Mouse (Mus musculus) testis, adult 2 months (tissue): ENCODE data around the gene Mlh3.

ENCODE experiments used
- CTCF ChIP-seq: fragments of 200-500 bp; IDR thresholded peaks from 2 replicates; pipeline ENCODE4 v1.5.1; 2012; ENCODE audit warnings: low read depth, mild to moderate bottlenecking, inconsistent platforms, low read length, moderate library complexity; ENCODE audit not compliant: control insufficient read depth, insufficient read depth, insufficient replicate concordance
- POLR2A ChIP-seq: fragments of 200-500 bp; IDR thresholded peaks from 2 replicates; pipeline ENCODE4 v1.6.1; 2012; ENCODE audit warnings: low read depth, mild to moderate bottlenecking, inconsistent platforms, low read length, moderate library complexity; ENCODE audit not compliant: control insufficient read depth

- TF ChIP-seq POLR2A = peak; percentile 66; the same call in 1 of the 2 replicates
- no peak for TF ChIP-seq CTCF
These were observed 18.2 kb upstream of the Mlh3 start, which contains the start of gene Zc2hc1c for GRCm38 (mm10) chr12:85288486-85289156.
